Mouse (Mus musculus) neural tube, embryonic 11.5 days (tissue): ENCODE measurements around the gene Nit1. TPM values are rescaled to one million over a fixed set of nuclear protein-coding genes. Genes with fewer than 3 reads are reported as not detected.
"Not testable (repeated sequence)": the region's sequence is repeated elsewhere in the genome, so short reads cannot be mapped to it uniquely, and the experiment has no call there.

Experiments
- ATAC-seq: fragments of 200-750 bp; cut with Nextera tagmentation; 2 replicates; pipeline ENCODE4 v1.8.0; 2017; ENCODE audit warnings: moderate number of reproducible peaks, mild to moderate bottlenecking, moderate TSS enrichment, moderate library complexity; ENCODE audit not compliant: insufficient read depth, low FRiP score, low TSS enrichment
- DNase-seq: peaks from one replicate; pipeline ENCODE4 v3.0.0-alpha.2; 2015; ENCODE audit warnings: low spot score
- H3K27ac ChIP-seq: fragments of 300-500 bp; sonication (generic); 2 replicates; pipeline ENCODE4 v1.5.1; 2014; ENCODE audit warnings: low read depth, mild to moderate bottlenecking, low read length
- H3K27me3 ChIP-seq: fragments of 300-500 bp; sonication (generic); 2 replicates; pipeline ENCODE4 v1.6.1; 2014; ENCODE audit warnings: mild to moderate bottlenecking, low read length, mixed read lengths; ENCODE audit not compliant: control insufficient read depth, insufficient read depth
- H3K36me3 ChIP-seq: fragments of 300-500 bp; sonication (generic); 2 replicates; pipeline ENCODE4 v1.6.1; 2014; ENCODE audit warnings: mild to moderate bottlenecking, low read length, moderate library complexity, mixed read lengths; ENCODE audit not compliant: control insufficient read depth, insufficient read depth
- H3K4me1 ChIP-seq: fragments of 300-500 bp; sonication (generic); 2 replicates; pipeline ENCODE4 v1.6.1; 2014; ENCODE audit warnings: low read length, mixed read lengths; ENCODE audit not compliant: control insufficient read depth, insufficient read depth
- H3K4me2 ChIP-seq: fragments of 300-500 bp; sonication (generic); 2 replicates; pipeline ENCODE4 v1.6.1; 2014; ENCODE audit warnings: low read depth, mild to moderate bottlenecking, moderate library complexity
- H3K4me3 ChIP-seq: fragments of 300-500 bp; sonication (generic); 2 replicates; pipeline ENCODE4 v1.5.1; 2014; ENCODE audit warnings: low read depth, low read length
- H3K9ac ChIP-seq: fragments of 300-500 bp; sonication (generic); 2 replicates; pipeline ENCODE4 v1.6.1; 2014; ENCODE audit warnings: mild to moderate bottlenecking, low read length
- H3K9me3 ChIP-seq: fragments of 300-500 bp; sonication (generic); 2 replicates; pipeline ENCODE4 v1.6.1; 2016; ENCODE audit warnings: low read length; ENCODE audit not compliant: control insufficient read depth
- WGBS: fragments of 180-500 bp; shearing (Covaris S2); extraction: QIAGEN DNeasy Blood & Tissue Kit; methylation state at CpG from one replicate; pipeline ENCODE4 v1.1.7; 2014; 5-methylcytosine and 5-hydroxymethylcytosine counted together
- polyA plus RNA-seq: library from polyadenylated mRNA; unstranded; fragments of >200 nt; fragmentation: Nextera tagmentation; extraction: Ambion mirVana; gene quantifications from 2 replicates; pipeline ENCODE4 v1.2.1, GENCODE M21; 2014

Nit1 gene
- polyA plus RNA-seq, 1 experiment from 2014 or later: 30.7 TPM

GRCm38 (mm10) chr1:171343922-171344677 lies 1.3 kb downstream of the Nit1 start:
- Histone ChIP-seq H3K27ac (no peak overlapping the region), H3K36me3 (peaks cover 4% of the 10 kb centered on the region; the same call in 1 of the 2 replicates), H3K9ac (no peak overlapping the region), H3K9me3 (no peaks in the 10 kb centered on the region), H3K27me3 (no peaks in the 10 kb centered on the region), H3K4me3 (no peak overlapping the region), H3K4me1 (peaks cover 6% of the 10 kb centered on the region; the same call in 1 of the 2 replicates), H3K4me2 (no peak overlapping the region)
- WGBS: 83% methylated on average over 8 of the region's 9 CpGs
- no peak for ATAC-seq
- no peak for DNase-seq

- no peak overlapping the region for H3K4me2 ChIP-seq
- no peaks in the 10 kb centered on the region for H3K27me3 ChIP-seq
- H3K36me3 ChIP-seq: peaks cover 14% of the 10 kb centered on the region
- H3K27ac ChIP-seq: no peak overlapping the region
- peaks cover 6% of the 10 kb centered on the region; the same call in 1 of the 2 replicates for H3K4me1 ChIP-seq
- WGBS: 93% methylated on average over 16 of the region's 16 CpGs
- ATAC-seq: no peak
- no peak for DNase-seq
- no peaks in the 10 kb centered on the region for H3K9me3 ChIP-seq
- H3K9ac ChIP-seq: no peak overlapping the region
- H3K4me3 ChIP-seq: no peak overlapping the region
Observed at GRCm38 (mm10) chr1:171342262-171343207, 2.9 kb downstream of the Nit1 start.

GRCm38 (mm10) chr1:171330216-171330560 lies 15.3 kb downstream of the Nit1 start:
- Histone ChIP-seq H3K27me3 (no peaks in the 10 kb centered on the region), H3K27ac (peak overlapping the region; percentile 96), H3K4me3 (peak overlapping the region; percentile 75), H3K4me1 (peaks cover 10% of the 10 kb centered on the region), H3K9me3 (no peaks in the 10 kb centered on the region), H3K9ac (peak overlapping the region; percentile 92), H3K36me3 (no peaks in the 10 kb centered on the region), H3K4me2 (peak overlapping the region; percentile 83)
- ATAC-seq: no peak
- WGBS: 0% methylated on average over 4 of the region's 4 CpGs
- DNase-seq: no peak

- WGBS: 0% methylated on average over 29 of the region's 61 CpGs
- ATAC-seq: peak; percentile 89
- peak overlapping the region; percentile 96 for H3K27ac ChIP-seq
Observed at GRCm38 (mm10) chr1:171329433-171330215, 15.8 kb downstream of the Nit1 start.

GRCm38 (mm10) chr1:171328839-171329432 lies 16.5 kb downstream of the Nit1 start, which contains the start of gene Dedd:
Gene Dedd (plus strand): TSS chr1:171329145.
- ATAC-seq: peak; percentile 93
- H3K4me3 ChIP-seq: peak within 1 kb of the TSS; percentile 75
- no peaks in the 10 kb centered on the region for H3K9me3 ChIP-seq
- WGBS: under 1% methylated on average over 46 of the region's 48 CpGs
- H3K27ac ChIP-seq: peak within 1 kb of the TSS; percentile 96
- H3K27me3 ChIP-seq: no peaks in the 10 kb centered on the region
- H3K4me1 ChIP-seq: peaks cover 10% of the 10 kb centered on the region
- peak within 1 kb of the TSS; percentile 92 for H3K9ac ChIP-seq
- peak within 1 kb of the TSS; percentile 83 for H3K4me2 ChIP-seq
- DNase-seq: peak; percentile 92
- no peaks in the 10 kb centered on the region for H3K36me3 ChIP-seq

More at GRCm38 (mm10) chr1:171329433-171330215, 15.8 kb downstream of the Nit1 start:
- H3K4me2 ChIP-seq: peak overlapping the region; percentile 83
- H3K27me3 ChIP-seq: no peaks in the 10 kb centered on the region
- peak overlapping the region; percentile 92 for H3K9ac ChIP-seq
- H3K4me1 ChIP-seq: peaks cover 10% of the 10 kb centered on the region
- peak; percentile 91 for DNase-seq
- H3K9me3 ChIP-seq: no peaks in the 10 kb centered on the region
- H3K36me3 ChIP-seq: no peaks in the 10 kb centered on the region
- H3K4me3 ChIP-seq: peak overlapping the region; percentile 75

GRCm38 (mm10) chr1:171328244-171328643 lies 17.2 kb downstream of the Nit1 start:
- 44% methylated on average over 9 of the region's 9 CpGs for WGBS
- peak overlapping the region; percentile 92 for H3K9ac ChIP-seq
- H3K27ac ChIP-seq: peak overlapping the region; percentile 96; the same call in 1 of the 2 replicates
- peaks cover 10% of the 10 kb centered on the region for H3K4me1 ChIP-seq
- H3K27me3 ChIP-seq: no peaks in the 10 kb centered on the region
- no peaks in the 10 kb centered on the region for H3K9me3 ChIP-seq
- peak overlapping the region; percentile 75 for H3K4me3 ChIP-seq
- DNase-seq (peak; percentile 41), ATAC-seq (no peak)
- peak overlapping the region; percentile 83 for H3K4me2 ChIP-seq
- H3K36me3 ChIP-seq: no peaks in the 10 kb centered on the region

- peaks cover 10% of the 10 kb centered on the region for H3K4me1 ChIP-seq
- H3K27me3 ChIP-seq, H3K4me3 ChIP-seq, H3K4me2 ChIP-seq, DNase-seq, ATAC-seq, H3K9me3 ChIP-seq, H3K27ac ChIP-seq, H3K9ac ChIP-seq, H3K36me3 ChIP-seq: not testable (repeated sequence)
- WGBS: 87% methylated on average over 4 of the region's 4 CpGs
Observed at GRCm38 (mm10) chr1:171326588-171326987, 18.9 kb downstream of the Nit1 start.

GRCm38 (mm10) chr1:171325571-171325970 lies 19.9 kb downstream of the Nit1 start:
- DNase-seq (no peak), ATAC-seq (no peak)
- no peak overlapping the region for H3K4me3 ChIP-seq
- H3K36me3 ChIP-seq: no peaks in the 10 kb centered on the region
- no peaks in the 10 kb centered on the region for H3K27me3 ChIP-seq
- H3K4me1 ChIP-seq: peaks cover 7% of the 10 kb centered on the region
- no peak overlapping the region for H3K27ac ChIP-seq
- no peaks in the 10 kb centered on the region for H3K9me3 ChIP-seq
- H3K9ac ChIP-seq: no peak overlapping the region
- WGBS: 85% methylated on average over 2 of the region's 2 CpGs
- no peak overlapping the region for H3K4me2 ChIP-seq
